Mouse (Mus musculus) gonadal fat pad, adult 2 months (tissue): Measurements from ENCODE around the gene Znfx1. TPM values are rescaled to one million over a fixed set of nuclear protein-coding genes. Genes with fewer than 3 reads are reported as not detected.

Experiments
- DNase-seq: peaks from one replicate; pipeline ENCODE4 v3.0.0-alpha.2; 2012; ENCODE audit warnings: low read depth
- polyA plus RNA-seq: library from polyadenylated mRNA; depleted of rRNA; stranded (reverse); fragments of >200 nt; gene quantifications from 2 replicates; pipeline ENCODE4 v1.2.3, GENCODE M21; 2012; rRNA removed

The Znfx1 gene
- polyA plus RNA-seq = 58.5 and 59.8 TPM in 2 replicates

GRCm38 (mm10) chr2:167062965-167063880 is at the start of gene Znfx1:
Gene Znfx1 (minus strand): TSS chr2:167063015.
- no peak for DNase-seq

GRCm38 (mm10) chr2:167112259-167112658 is 49.4 kb upstream of the Znfx1 start:
- no peak for DNase-seq

- no peak for DNase-seq
These were observed 46.7 kb upstream of the Znfx1 start for GRCm38 (mm10) chr2:167109506-167109905.

- DNase-seq = no peak
These were observed 40.7 kb upstream of the Znfx1 start for GRCm38 (mm10) chr2:167103546-167103945.

- DNase-seq = no peak
These were observed 39.1 kb upstream of the Znfx1 start for GRCm38 (mm10) chr2:167101743-167102441.

GRCm38 (mm10) chr2:167094688-167095087 is 31.9 kb upstream of the Znfx1 start:
- DNase-seq = no peak

GRCm38 (mm10) chr2:167093171-167093900 is 30.5 kb upstream of the Znfx1 start:
- no peak for DNase-seq

GRCm38 (mm10) chr2:167090271-167090670 is 27.5 kb upstream of the Znfx1 start:
- DNase-seq = no peak

- no peak for DNase-seq
These were observed 24.0 kb upstream of the Znfx1 start for GRCm38 (mm10) chr2:167086836-167087235.

GRCm38 (mm10) chr2:167086092-167086491 is 23.3 kb upstream of the Znfx1 start:
- DNase-seq = no peak

- DNase-seq = no peak
These were observed 18.8 kb upstream of the Znfx1 start for GRCm38 (mm10) chr2:167081639-167082038.

GRCm38 (mm10) chr2:167081135-167081534 is 18.3 kb upstream of the Znfx1 start:
- DNase-seq = no peak

GRCm38 (mm10) chr2:167080387-167080786 is 17.6 kb upstream of the Znfx1 start:
- DNase-seq = no peak

GRCm38 (mm10) chr2:167079535-167080257 is 16.9 kb upstream of the Znfx1 start:
- DNase-seq = no peak

- no peak for DNase-seq
These were observed 16.2 kb upstream of the Znfx1 start for GRCm38 (mm10) chr2:167078931-167079495.

GRCm38 (mm10) chr2:167078486-167078885 is 15.7 kb upstream of the Znfx1 start:
- DNase-seq = no peak

- DNase-seq = no peak
These were observed 14.6 kb upstream of the Znfx1 start for GRCm38 (mm10) chr2:167077199-167077962.

- DNase-seq = no peak
These were observed 13.9 kb upstream of the Znfx1 start for GRCm38 (mm10) chr2:167076759-167077158.

- no peak for DNase-seq
These were observed 13.5 kb upstream of the Znfx1 start for GRCm38 (mm10) chr2:167076352-167076751.

GRCm38 (mm10) chr2:167074587-167074986 is 11.8 kb upstream of the Znfx1 start:
- no peak for DNase-seq
